Mouse (Mus musculus): ENCODE measurements around the gene Fbxo40. TPM values are rescaled to one million over a fixed set of nuclear protein-coding genes. Genes with fewer than 3 reads are reported as not detected.

The Fbxo40 gene
- total and polyA plus RNA-seq, 3 experiments = 0.08 to 0.15 TPM; not detected in 1

- Histone ChIP-seq H3K27me3 (ENCODE audit: control insufficient read depth in 1 of 2, insufficient read depth in 2 of 2, low read length in 2 of 2) (no peaks in the 10 kb centered on the region), H3K79me2 (ENCODE audit: control insufficient read depth, insufficient read depth, low read length, poor library complexity) (no peaks in the 10 kb centered on the region), H3K27ac (ENCODE audit: control insufficient read depth, low read depth, low read length) (no peak overlapping the region), H3K4me3 (ENCODE audit: control insufficient read depth in 1 of 2, insufficient read depth in 1 of 2, low read depth in 2 of 2, low read length in 2 of 2) (no peak overlapping the region), H3K9ac (ENCODE audit: control insufficient read depth, low read depth, low read length, poor library complexity, severe bottlenecking) (no peak overlapping the region), H3K9me3 (replicated peaks; ENCODE audit: insufficient read depth, low read length) (no peaks in the 10 kb centered on the region), H3K4me1 (ENCODE audit: control insufficient read depth in 1 of 2, insufficient read depth in 2 of 2, low read length in 2 of 2) (no peaks in the 10 kb centered on the region), H3K36me3 (ENCODE audit: control insufficient read depth in 1 of 2, insufficient read depth in 2 of 2, low read length in 2 of 2) (no peaks in the 10 kb centered on the region; a peak in 1 of 4 replicates)
- no peak for TF ChIP-seq MAFK (IDR thresholded peaks at IDR 0.05; ENCODE audit: borderline replicate concordance, low read depth, low read length)
- no peak for TF ChIP-seq USF2 (IDR thresholded peaks at IDR 0.05; ENCODE audit: borderline replicate concordance in 1 of 2, insufficient read depth in 1 of 2, low read depth in 1 of 2, low read length in 2 of 2)
- TF ChIP-seq GATA1 (IDR thresholded peaks at IDR 0.05; ENCODE audit: low read depth, low read length) = no peak
- no peak for TF ChIP-seq TBP (IDR thresholded peaks at IDR 0.05; ENCODE audit: low read depth, low read length)
- TF ChIP-seq E2F4 (IDR thresholded peaks at IDR 0.05; ENCODE audit: borderline replicate concordance, low read depth, low read length) = no peak
- no peak for TF ChIP-seq EP300 (IDR thresholded peaks at IDR 0.05; ENCODE audit: low read depth in 1 of 2, low read length in 2 of 2)
- TF ChIP-seq ZC3H11A (IDR thresholded peaks at IDR 0.05; ENCODE audit: low read depth, low read length) = no peak
- TF ChIP-seq MAX (IDR thresholded peaks at IDR 0.05; ENCODE audit: low read length) = no peak
- no peak for TF ChIP-seq NRF1 (IDR thresholded peaks at IDR 0.05; ENCODE audit: insufficient read depth, low read depth, low read length, poor library complexity, severe bottlenecking)
- no peak for TF ChIP-seq POLR2A (IDR thresholded peaks at IDR 0.05; ENCODE audit: control insufficient read depth in 1 of 2, insufficient read depth in 1 of 2, low read depth in 1 of 2, low read length in 2 of 2, poor library complexity in 1 of 2)
- TF ChIP-seq TAL1 (IDR thresholded peaks at IDR 0.05; ENCODE audit: low read length) = no peak
- TF ChIP-seq MAZ (IDR thresholded peaks at IDR 0.05; ENCODE audit: low read depth, low read length) = no peak
- TF ChIP-seq ZKSCAN1 (IDR thresholded peaks at IDR 0.05; ENCODE audit: low read depth, low read length) = no peak
- no peak for TF ChIP-seq MXI1 (IDR thresholded peaks at IDR 0.05; ENCODE audit: low read depth, low read length)
- TF ChIP-seq SMC3 (IDR thresholded peaks at IDR 0.05; ENCODE audit: low read depth, low read length) = no peak
- TF ChIP-seq MEF2A (IDR thresholded peaks at IDR 0.05; ENCODE audit: extremely low read depth, insufficient replicate concordance, low read depth, low read length, poor library complexity, severe bottlenecking) = no peak
- DNase-seq (ENCODE audit: low read depth, low spot score) = no peak
These were observed 62.7 kb downstream of the Fbxo40 start for GRCm38 (mm10) chr16:36927495-36928105.

GRCm38 (mm10) chr16:36926514-36927447 lies 63.5 kb downstream of the Fbxo40 start:
- H3K79me2 ChIP-seq (ENCODE audit: control insufficient read depth, insufficient read depth, low read length, poor library complexity) = no peaks in the 10 kb centered on the region
- H3K4me3 ChIP-seq (ENCODE audit: control insufficient read depth in 1 of 2, insufficient read depth in 1 of 2, low read depth in 2 of 2, low read length in 2 of 2) = no peak overlapping the region
- no peak overlapping the region for H3K27ac ChIP-seq (ENCODE audit: control insufficient read depth, low read depth, low read length)
- H3K9me3 ChIP-seq (replicated peaks; ENCODE audit: insufficient read depth, low read length) = no peaks in the 10 kb centered on the region
- no peaks in the 10 kb centered on the region for H3K27me3 ChIP-seq (ENCODE audit: control insufficient read depth in 1 of 2, insufficient read depth in 2 of 2, low read length in 2 of 2)
- no peak for DNase-seq (ENCODE audit: low read depth, low spot score)
- H3K4me1 ChIP-seq (ENCODE audit: control insufficient read depth in 1 of 2, insufficient read depth in 2 of 2, low read length in 2 of 2) = no peaks in the 10 kb centered on the region
- H3K36me3 ChIP-seq (ENCODE audit: control insufficient read depth in 1 of 2, insufficient read depth in 2 of 2, low read length in 2 of 2) = no peaks in the 10 kb centered on the region; a peak in 1 of 4 replicates
- TF ChIP-seq MXI1 (IDR thresholded peaks at IDR 0.05; ENCODE audit: low read depth, low read length) = no peak
- no peak for TF ChIP-seq MEF2A (IDR thresholded peaks at IDR 0.05; ENCODE audit: extremely low read depth, insufficient replicate concordance, low read depth, low read length, poor library complexity, severe bottlenecking)
- TF ChIP-seq HCFC1 (IDR thresholded peaks at IDR 0.05; ENCODE audit: low read depth, low read length) = no peak
- no peak overlapping the region for H3K9ac ChIP-seq (ENCODE audit: control insufficient read depth, low read depth, low read length, poor library complexity, severe bottlenecking)
